Mouse (Mus musculus) heart, embryonic 16.5 days (tissue): ENCODE results near the gene Col1a2. TPM values are rescaled to one million over a fixed set of nuclear protein-coding genes. Genes with fewer than 3 reads are reported as not detected.

Experiments
- ATAC-seq: fragments of 200-750 bp; cut with Nextera tagmentation; replicated peaks from 2 replicates; pipeline ENCODE4 v1.8.0; 2017; ENCODE audit warnings: moderate number of reproducible peaks; ENCODE audit not compliant: insufficient read depth, low FRiP score; ENCODE audit errors: extremely low read depth
- H3K27ac ChIP-seq: fragments of 300-500 bp; sonication (generic); 2 replicates; pipeline ENCODE4 v1.5.1; 2014; ENCODE audit warnings: mild to moderate bottlenecking, low read length, control low read depth, moderate library complexity
- H3K27me3 ChIP-seq: fragments of 300-500 bp; sonication (generic); 2 replicates; pipeline ENCODE4 v1.6.1; 2014; ENCODE audit warnings: low read length, mixed read lengths; ENCODE audit not compliant: control insufficient read depth, insufficient read depth
- H3K36me3 ChIP-seq: fragments of 300-500 bp; sonication (generic); 2 replicates; pipeline ENCODE4 v1.6.1; 2014; ENCODE audit not compliant: control insufficient read depth, insufficient read depth
- H3K4me1 ChIP-seq: fragments of 300-500 bp; sonication (generic); 2 replicates; pipeline ENCODE4 v1.6.1; 2014; ENCODE audit warnings: low read length, mixed read lengths; ENCODE audit not compliant: control insufficient read depth, insufficient read depth
- H3K4me2 ChIP-seq: fragments of 300-500 bp; sonication (generic); 2 replicates; pipeline ENCODE4 v1.6.1; 2014; ENCODE audit warnings: low read depth, mild to moderate bottlenecking, control low read depth, low read length
- H3K4me3 ChIP-seq: fragments of 300-500 bp; sonication (generic); 2 replicates; pipeline ENCODE4 v1.5.1; 2014; ENCODE audit warnings: mild to moderate bottlenecking, control low read depth, low read length
- H3K9ac ChIP-seq: fragments of 300-500 bp; sonication (generic); 2 replicates; pipeline ENCODE4 v1.6.1; 2014; ENCODE audit warnings: low read length, control low read depth
- H3K9me3 ChIP-seq: fragments of 300-500 bp; sonication (generic); replicated peaks from 2 replicates; pipeline ENCODE4 v1.6.1; 2016; ENCODE audit warnings: low read length; ENCODE audit not compliant: control insufficient read depth
- WGBS: fragments of 180-500 bp; shearing (Covaris S2); extraction: QIAGEN DNeasy Blood & Tissue Kit; methylation state at CpG from one replicate; pipeline ENCODE4 v1.1.7; 2014; 5-methylcytosine and 5-hydroxymethylcytosine counted together
- polyA plus RNA-seq: library from polyadenylated mRNA; unstranded; fragments of >200 nt; fragmentation: Nextera tagmentation; extraction: Ambion mirVana; gene quantifications from 2 replicates; pipeline ENCODE4 v1.2.1, GENCODE M21; 2015

Gene Col1a2
- polyA plus RNA-seq, 1 experiment from 2014 or later = 382 TPM

DNA sequence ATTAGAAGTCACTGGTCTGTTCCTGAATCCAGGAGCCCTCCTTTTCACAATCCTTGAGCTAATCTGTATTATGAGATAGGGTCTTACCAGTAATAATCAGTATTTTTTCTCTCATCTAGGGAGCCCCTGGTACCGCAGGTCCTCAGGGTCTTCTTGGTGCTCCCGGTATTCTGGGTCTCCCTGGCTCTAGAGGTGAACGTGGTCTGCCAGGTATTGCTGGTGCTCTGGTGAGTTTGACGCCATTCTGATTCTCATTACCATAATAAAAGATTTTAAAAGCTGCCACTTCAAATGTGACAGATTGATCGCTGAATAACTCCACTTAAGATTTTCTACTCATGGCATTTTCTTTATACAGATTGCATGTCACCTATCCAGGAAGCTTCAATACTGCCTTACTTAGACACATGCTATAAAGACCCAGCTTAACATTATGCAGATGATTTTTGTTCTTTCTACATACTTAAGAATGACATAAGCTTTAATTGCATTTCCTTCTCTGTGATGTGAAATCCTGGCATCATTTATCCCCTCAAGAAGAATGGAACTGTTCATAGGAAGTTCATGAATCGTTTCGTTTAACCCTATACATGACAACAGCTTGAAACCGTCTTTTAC lies 30.0 kb downstream of the Col1a2 start:
- WGBS = 79% methylated on average over 8 of the region's 8 CpGs
- ATAC-seq = no peak
- Histone ChIP-seq H3K4me1 (no peaks in the 10 kb centered on the region), H3K9me3 (no peaks in the 10 kb centered on the region), H3K27me3 (no peaks in the 10 kb centered on the region), H3K9ac (no peak overlapping the region), H3K4me2 (no peak overlapping the region), H3K4me3 (no peak overlapping the region), H3K36me3 (0 out of 2 replicates have a peak, but pooled peaks cover 2% of the 10 kb centered on the region), H3K27ac (no peak overlapping the region)

DNA sequence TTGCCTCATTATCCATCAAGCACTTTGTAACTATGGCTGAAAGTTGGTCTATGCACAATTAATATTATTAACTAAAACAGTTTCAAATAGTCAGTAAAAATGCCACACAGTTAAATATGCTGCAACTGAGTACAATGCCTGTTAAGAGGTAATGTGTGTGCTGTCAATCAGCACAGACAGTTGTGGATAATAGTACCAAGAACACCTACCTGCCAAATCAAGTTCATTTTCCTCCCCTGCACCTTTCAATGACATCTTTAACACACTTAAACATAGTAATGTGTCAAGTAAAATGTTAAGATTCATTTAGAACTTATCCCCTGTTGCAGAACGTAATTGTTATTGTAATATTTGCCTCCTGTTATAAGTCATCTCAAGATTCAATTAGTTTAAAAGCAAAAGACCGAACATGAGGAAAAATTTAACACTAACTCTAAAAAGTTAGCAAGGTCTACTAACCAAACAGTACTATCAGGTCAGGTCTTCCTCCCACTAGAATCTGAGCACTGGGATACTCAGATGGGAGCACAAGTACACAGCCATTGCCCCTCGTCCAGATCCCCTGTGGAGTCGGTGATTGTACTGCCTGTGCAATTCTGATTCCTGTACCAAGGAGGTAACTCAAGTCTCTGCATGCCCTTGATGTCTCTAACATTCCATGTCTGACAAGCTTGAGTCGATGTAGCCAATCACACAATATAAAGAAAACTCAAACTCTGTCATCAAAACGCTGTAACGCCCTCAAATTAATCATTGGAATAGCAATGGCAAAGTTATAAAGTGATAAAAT lies 37.5 kb downstream of the Col1a2 start:
- 77% methylated on average over 7 of the region's 7 CpGs for WGBS
- Histone ChIP-seq H3K4me2 (no peak overlapping the region), H3K27ac (no peak overlapping the region), H3K27me3 (no peaks in the 10 kb centered on the region), H3K4me1 (0 out of 2 replicates have a peak, but pooled peaks cover 2% of the 10 kb centered on the region), H3K9ac (no peak overlapping the region), H3K36me3 (0 out of 2 replicates have a peak, but pooled peaks cover 3% of the 10 kb centered on the region), H3K9me3 (no peaks in the 10 kb centered on the region), H3K4me3 (no peak overlapping the region)
- ATAC-seq = no peak

- Histone ChIP-seq H3K4me2 (no peak overlapping the region), H3K27ac (no peak overlapping the region), H3K4me3 (no peak overlapping the region), H3K36me3 (0 out of 2 replicates have a peak, but pooled peaks cover under 1% of the 10 kb centered on the region), H3K4me1 (0 out of 2 replicates have a peak, but pooled peaks cover 2% of the 10 kb centered on the region), H3K9me3 (no peaks in the 10 kb centered on the region), H3K9ac (no peak overlapping the region), H3K27me3 (no peaks in the 10 kb centered on the region)
- no peak for ATAC-seq
- WGBS = 58% methylated on average over 6 of the region's 6 CpGs
Measured at GRCm38 (mm10) chr6:4544554-4544953, 39.9 kb downstream of the Col1a2 start.

DNA sequence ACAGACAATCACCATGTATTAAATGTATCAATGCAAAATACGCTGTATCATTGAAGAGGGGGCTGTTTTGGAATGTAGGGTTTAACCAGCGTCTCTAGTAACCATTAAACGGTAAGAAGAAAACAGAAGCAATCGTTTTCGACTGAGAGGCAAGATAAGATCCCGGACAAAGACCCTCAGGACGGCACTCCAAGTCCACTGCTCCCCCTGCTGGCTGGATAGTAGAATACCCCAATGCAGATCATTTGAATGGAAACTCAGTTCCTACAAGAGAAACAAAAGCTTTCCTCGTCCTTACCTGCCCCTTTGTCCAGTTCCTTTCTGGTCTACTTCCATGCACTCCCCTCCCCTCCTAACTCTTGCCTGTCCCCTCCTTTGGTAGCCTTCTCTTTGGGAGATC lies 41.1 kb downstream of the Col1a2 start:
- 15% methylated on average over 8 of the region's 8 CpGs for WGBS
- no peak overlapping the region for H3K27ac ChIP-seq
- 0 out of 2 replicates have a peak, but pooled peaks cover 2% of the 10 kb centered on the region for H3K4me1 ChIP-seq
- H3K4me3 ChIP-seq = peak overlapping the region; percentile 30
- H3K4me2 ChIP-seq = peak overlapping the region; percentile 61
- no peak for ATAC-seq
- H3K27me3 ChIP-seq = no peaks in the 10 kb centered on the region
- H3K36me3 ChIP-seq = no peaks in the 10 kb centered on the region
- H3K9ac ChIP-seq = peak overlapping the region; percentile 43
- H3K9me3 ChIP-seq = no peaks in the 10 kb centered on the region

GRCm38 (mm10) chr6:4548894-4549293 lies 44.3 kb downstream of the Col1a2 start:
- Histone ChIP-seq H3K27ac (no peak overlapping the region), H3K4me3 (no peak overlapping the region), H3K4me2 (no peak overlapping the region), H3K36me3 (no peaks in the 10 kb centered on the region), H3K9me3 (no peaks in the 10 kb centered on the region), H3K4me1 (0 out of 2 replicates have a peak, but pooled peaks cover 2% of the 10 kb centered on the region), H3K9ac (no peak overlapping the region), H3K27me3 (no peaks in the 10 kb centered on the region)
- no peak for ATAC-seq
- WGBS = 56% methylated on average over 4 of the region's 4 CpGs

- WGBS = 49% methylated on average over 11 of the region's 11 CpGs
- no peak for ATAC-seq
Measured at GRCm38 (mm10) chr6:4549846-4550548, 45.4 kb downstream of the Col1a2 start.

GRCm38 (mm10) chr6:4550549-4550915 lies 45.9 kb downstream of the Col1a2 start:
- 74% methylated on average over 1 of the region's 1 CpGs for WGBS
- no peak overlapping the region for H3K27ac ChIP-seq

More at GRCm38 (mm10) chr6:4549846-4550548, 45.4 kb downstream of the Col1a2 start:
- no peak overlapping the region for H3K4me3 ChIP-seq
- H3K27me3 ChIP-seq = no peaks in the 10 kb centered on the region
- H3K36me3 ChIP-seq = no peaks in the 10 kb centered on the region
- H3K4me2 ChIP-seq = no peak overlapping the region
- no peak overlapping the region for H3K27ac ChIP-seq
- H3K9ac ChIP-seq = no peak overlapping the region
- no peaks in the 10 kb centered on the region for H3K9me3 ChIP-seq
- H3K4me1 ChIP-seq = 0 out of 2 replicates have a peak, but pooled peaks cover 2% of the 10 kb centered on the region

GRCm38 (mm10) chr6:4555366-4555765 lies 50.8 kb downstream of the Col1a2 start:
- WGBS = 80% methylated on average over 6 of the region's 6 CpGs

More at GRCm38 (mm10) chr6:4550549-4550915, 45.9 kb downstream of the Col1a2 start:
- Histone ChIP-seq H3K4me1 (0 out of 2 replicates have a peak, but pooled peaks cover 2% of the 10 kb centered on the region), H3K27me3 (no peaks in the 10 kb centered on the region), H3K4me3 (no peak overlapping the region), H3K9me3 (no peaks in the 10 kb centered on the region), H3K4me2 (no peak overlapping the region), H3K36me3 (no peaks in the 10 kb centered on the region), H3K9ac (no peak overlapping the region)
- ATAC-seq = no peak

More at GRCm38 (mm10) chr6:4555366-4555765, 50.8 kb downstream of the Col1a2 start:
- H3K4me3 ChIP-seq = no peak overlapping the region
- 0 out of 2 replicates have a peak, but pooled peaks cover 3% of the 10 kb centered on the region for H3K4me1 ChIP-seq
- H3K27me3 ChIP-seq = no peaks in the 10 kb centered on the region
- H3K4me2 ChIP-seq = no peak overlapping the region
- ATAC-seq = no peak
- H3K9ac ChIP-seq = no peak overlapping the region
- no peaks in the 10 kb centered on the region for H3K36me3 ChIP-seq
- H3K9me3 ChIP-seq = no peaks in the 10 kb centered on the region
- H3K27ac ChIP-seq = no peak overlapping the region
